Mouse (Mus musculus) ovary, postnatal 36 days (tissue): ENCODE data around the gene Mxi1.
"Not testable (repeated sequence)": the region's sequence is repeated elsewhere in the genome, so short reads cannot be mapped to it uniquely, and the experiment has no call there.

Experiments used
- DNase-seq: peaks from one replicate; pipeline ENCODE4 v3.0.0; 2022; ENCODE audit warnings: low spot score, mixed read lengths

Mxi1 gene

GRCm38 (mm10) chr19:53364963-53365362 is 54.6 kb downstream of the Mxi1 start:
- DNase-seq, result peak; percentile 58

GRCm38 (mm10) chr19:53366057-53366775 is 55.9 kb downstream of the Mxi1 start:
- DNase-seq, result no peak

GRCm38 (mm10) chr19:53366881-53367280 is 56.6 kb downstream of the Mxi1 start:
- no peak for DNase-seq

DNA sequence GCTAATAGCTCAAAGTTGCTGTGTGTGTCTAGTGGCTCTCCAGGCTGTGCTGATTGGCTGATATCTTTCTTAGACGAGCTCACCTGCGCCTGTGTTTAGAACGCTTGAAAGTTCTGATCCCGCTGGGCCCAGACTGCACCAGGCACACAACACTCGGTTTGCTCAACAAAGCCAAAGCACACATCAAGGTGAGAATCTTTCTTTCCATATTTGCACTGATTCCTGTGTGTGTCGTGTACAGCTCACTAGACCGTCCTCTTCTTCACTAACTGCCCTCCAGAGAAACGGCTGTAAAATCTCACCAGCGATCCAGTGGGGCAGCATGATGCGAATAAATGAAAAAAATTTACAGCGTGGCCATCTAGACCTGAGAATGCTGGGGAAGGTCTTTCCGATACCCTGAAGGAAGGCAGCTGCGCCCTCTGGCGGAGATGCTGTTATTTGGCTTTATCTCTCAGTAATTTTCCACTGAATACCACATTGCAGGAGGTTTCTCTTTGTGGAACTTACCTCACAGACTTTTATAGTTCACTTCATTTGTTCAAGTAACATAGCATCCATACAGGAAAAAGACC is 59.2 kb downstream of the Mxi1 start:
- DNase-seq, result peak; percentile 74

DNA sequence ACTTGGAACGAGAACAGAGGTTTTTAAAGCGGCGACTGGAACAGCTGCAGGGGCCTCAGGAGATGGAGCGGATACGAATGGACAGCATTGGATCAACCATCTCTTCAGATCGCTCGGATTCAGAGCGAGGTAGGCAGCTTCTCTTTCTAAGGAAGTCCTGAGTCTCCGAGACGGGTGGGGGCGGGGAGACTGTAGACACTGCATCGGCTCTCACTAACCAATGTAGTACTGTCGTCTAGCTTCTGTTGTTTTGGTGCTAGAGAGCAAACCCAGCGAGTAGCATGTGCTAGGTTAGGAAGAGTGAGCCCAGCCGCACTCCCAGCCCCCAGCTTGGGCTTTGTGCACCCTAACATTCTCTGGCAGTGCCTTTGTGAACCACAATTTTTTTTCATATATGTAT is 59.9 kb downstream of the Mxi1 start:
- DNase-seq, result no peak

DNA sequence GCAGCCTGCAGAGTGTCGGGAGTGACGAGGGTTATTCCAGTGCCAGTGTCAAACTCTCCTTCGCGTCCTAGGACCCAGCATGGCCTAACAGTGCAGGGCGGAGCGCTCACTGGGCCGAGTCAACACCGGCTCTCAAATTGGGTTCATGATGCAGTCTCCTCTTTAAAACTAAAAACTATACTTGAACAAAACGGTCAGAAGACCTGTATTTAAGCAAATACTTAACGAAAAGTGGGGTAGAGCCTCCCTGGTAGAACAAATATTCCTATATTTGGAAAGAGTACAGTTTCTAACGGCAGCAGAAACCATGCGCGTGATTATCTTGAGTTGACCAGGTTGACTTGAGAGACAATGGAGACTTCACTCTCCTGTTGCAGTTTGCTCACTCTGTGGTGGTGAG is 61.3 kb downstream of the Mxi1 start, which contains the start of gene Gm10197:
Gene Gm10197, minus strand, starts transcription at position 101 of the 400 bp plus-strand sequence.
- no peak for DNase-seq

- no peak for DNase-seq
These were observed 63.3 kb downstream of the Mxi1 start for GRCm38 (mm10) chr19:53373570-53373969.

DNA sequence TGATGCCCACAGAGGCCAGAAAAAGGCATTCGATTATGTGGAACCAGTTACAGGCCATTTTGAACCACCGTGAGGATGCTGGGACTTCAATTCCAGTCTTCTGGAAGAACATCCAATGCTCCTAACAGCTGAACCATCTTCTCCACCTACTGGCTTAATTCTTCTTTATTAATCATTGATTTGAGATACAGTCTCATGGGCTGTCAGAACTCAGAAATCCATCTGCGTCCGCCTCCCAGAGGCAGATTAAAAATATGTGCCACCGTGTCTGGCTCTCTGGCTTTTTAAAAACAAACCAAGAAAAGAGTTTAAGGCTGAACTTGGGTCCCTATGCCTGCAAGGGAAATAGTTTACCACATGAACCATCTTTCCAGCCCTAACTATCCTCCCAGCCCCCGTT is 65.0 kb downstream of the Mxi1 start:
- no peak for DNase-seq

GRCm38 (mm10) chr19:53375816-53376215 is 65.5 kb downstream of the Mxi1 start:
- no peak for DNase-seq

GRCm38 (mm10) chr19:53377652-53378051 is 67.3 kb downstream of the Mxi1 start:
- no peak for DNase-seq

DNA sequence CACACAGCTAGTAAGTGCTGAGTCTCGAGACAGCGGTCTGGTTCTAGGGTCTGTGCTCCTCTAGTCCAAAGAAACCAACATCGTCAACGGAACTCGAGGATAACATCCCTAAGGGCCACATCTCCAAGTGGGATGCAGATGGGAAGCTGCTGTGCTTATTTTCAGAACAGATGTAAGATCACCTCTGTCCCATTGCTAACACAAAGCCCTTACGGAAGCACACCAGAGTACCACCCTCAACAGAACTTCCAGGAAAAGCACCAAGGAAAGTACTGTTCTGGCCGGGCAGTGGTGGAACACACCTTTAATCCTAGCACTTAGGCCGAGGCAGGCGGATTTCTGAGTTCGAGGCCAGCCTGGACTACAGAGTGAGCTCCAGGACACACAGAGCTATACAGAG is 68.1 kb downstream of the Mxi1 start:
- DNase-seq, result no peak

DNA sequence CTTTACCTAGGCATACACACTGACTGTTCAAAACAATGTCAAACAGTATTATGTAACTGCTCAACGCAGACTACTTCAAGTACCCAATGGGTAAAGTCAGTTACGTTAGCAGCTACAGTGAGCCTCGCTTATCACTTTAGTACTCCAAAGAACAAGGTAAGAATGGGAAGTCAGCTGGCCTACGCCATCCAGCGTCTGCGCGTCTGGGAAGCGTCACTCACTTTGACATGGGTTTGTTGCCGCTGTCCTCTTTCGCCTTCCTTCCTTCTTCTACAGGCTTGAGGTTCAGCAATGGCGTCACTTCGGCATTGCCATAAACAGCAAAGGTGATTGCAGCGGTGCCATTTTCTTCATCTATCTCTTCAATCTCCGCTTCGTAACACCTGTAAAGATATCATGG is 73.0 kb downstream of the Mxi1 start:
- DNase-seq, result no peak

DNA sequence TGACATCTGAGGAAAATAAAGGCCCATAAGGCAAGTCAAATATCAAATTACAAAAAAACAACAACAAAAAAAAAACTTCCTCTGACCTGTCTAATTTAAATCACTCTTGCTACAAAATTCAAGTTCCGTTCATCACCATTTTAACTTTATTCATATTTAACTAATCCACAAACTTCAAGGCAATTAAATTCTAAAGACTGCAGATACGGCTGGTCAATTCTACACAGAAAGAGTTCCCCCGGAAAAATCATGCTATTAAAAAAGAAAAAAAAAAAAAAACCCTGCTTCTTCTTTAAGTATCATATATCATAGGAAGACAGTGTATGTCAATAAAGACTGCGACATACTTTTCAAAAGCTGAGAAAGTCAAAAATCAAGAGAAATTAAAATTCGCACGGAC is 79.1 kb downstream of the Mxi1 start:
- no peak for DNase-seq

GRCm38 (mm10) chr19:53389851-53390431 is 79.6 kb downstream of the Mxi1 start:
- DNase-seq, result no peak

DNA sequence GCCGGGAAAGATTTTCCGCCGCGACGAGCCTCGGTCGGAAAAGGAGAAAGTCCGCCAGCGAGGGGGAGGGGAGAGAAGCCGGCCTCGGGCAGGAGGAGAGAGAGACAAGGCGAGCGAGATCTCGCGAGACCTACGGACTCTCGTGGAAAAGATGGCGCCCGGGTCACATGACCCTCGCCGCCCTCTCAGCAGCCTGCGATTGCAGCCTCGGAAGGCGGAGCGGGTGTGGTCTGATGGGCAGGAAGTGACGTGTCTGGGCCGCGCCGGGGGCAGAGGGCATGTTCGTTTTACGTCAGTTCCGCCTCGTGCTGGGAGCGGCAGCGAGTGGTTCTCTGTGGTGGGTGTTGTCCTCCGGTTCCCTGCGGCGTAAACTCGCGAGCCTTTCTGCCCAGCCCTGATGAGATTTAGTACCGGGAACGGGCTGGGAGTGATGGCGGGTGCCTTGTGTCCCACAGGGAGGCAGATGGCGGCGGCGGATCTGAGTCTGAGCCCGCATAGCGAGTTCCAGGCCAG is 80.2 kb downstream of the Mxi1 start, which contains the start of gene Smndc1:
Gene Smndc1, minus strand, starts transcription at position 84 of the 513 bp plus-strand sequence.
- peak; percentile 99 for DNase-seq

- no peak for DNase-seq
These were observed 81.1 kb downstream of the Mxi1 start for GRCm38 (mm10) chr19:53391386-53391785.

DNA sequence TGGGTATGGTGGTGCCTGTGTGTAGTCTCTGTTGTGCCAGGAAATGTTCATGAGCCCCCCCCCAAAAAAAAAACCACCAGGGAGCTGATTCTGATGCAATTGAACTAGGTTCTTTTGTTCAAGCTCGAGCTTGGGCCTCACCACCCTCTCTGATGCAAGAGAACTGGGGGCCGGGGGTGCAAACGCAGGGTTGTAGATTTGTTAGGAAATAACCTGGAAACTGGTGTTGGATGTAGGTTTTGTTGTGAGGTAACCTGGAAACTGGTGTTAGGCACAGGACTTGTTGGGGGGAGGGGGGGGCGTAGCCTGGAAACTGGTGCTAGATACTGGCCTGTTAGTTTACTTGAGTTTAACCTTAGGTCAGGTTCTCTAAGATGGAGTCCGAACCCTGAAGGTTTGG is 81.5 kb downstream of the Mxi1 start:
- no peak for DNase-seq

DNA sequence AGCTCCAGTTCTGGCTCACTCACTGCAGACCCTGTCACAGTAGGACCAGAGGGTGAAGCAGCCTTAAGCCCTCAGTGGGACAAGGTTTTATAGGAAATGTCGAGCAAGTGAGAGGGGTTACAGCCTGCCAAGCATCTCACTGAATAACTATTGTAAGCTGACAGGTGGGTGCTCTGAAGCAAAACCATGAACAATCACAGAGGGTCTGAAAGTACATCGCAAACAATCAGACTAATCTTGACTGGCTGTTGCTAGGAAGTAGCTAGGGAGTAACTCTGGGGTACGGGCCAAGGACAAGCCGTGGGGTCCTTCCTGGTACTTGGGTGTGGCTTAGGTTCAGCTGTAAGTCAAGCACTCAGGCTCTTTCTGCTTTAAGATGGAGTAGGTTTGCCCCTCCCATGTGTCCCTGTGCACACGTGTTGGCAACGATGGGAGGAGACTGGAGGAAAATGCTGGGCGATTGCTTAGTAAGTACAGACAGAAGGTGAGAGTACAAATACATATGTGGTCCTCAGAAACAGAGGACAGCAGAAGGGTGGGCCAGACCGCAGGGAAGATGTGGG is 82.5 kb downstream of the Mxi1 start:
- no peak for DNase-seq

DNA sequence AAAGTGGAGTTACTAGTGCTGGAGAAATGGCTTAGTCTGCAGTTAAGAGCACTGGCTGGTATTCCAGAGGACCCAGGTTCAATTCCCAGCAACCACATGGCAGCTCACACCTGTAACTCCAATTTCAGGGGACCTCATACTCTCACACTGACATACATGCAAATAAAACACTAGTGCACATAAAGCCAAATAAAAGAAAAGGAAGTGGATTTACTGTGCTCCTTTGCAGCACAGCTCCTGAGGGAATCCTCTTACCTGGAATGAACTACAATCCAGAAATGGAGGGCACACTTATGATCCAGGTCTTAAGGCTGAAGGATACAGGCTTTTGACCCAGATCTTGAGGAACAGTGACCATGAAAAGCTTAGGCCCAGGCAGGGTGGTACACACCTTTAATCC is 83.3 kb downstream of the Mxi1 start:
- no peak for DNase-seq

- peak; percentile 41 for DNase-seq
These were observed 84.2 kb downstream of the Mxi1 start for GRCm38 (mm10) chr19:53394552-53394951.

DNA sequence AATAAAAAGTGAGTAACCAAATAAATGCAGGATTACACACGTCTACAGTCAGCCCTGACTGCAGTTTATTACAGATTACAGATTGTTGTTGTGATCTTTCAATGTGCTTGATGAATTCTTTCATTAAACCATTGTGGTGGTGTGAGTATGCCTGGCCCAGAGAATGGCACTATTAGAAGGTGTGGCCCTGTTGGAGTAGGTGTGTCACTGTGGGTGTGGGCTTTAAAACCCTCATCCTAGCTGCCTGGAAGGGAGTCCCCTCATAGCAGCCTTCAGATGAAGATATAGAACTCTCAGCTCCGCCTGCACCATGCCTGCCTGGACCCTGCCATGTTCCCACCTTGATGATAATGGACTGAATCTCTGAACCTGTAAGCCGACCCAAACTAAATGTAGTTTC is 84.6 kb downstream of the Mxi1 start:
- not testable (repeated sequence) for DNase-seq

GRCm38 (mm10) chr19:53395805-53396204 is 85.5 kb downstream of the Mxi1 start:
- DNase-seq, result not testable (repeated sequence)
